In the genomic region with DNA sequence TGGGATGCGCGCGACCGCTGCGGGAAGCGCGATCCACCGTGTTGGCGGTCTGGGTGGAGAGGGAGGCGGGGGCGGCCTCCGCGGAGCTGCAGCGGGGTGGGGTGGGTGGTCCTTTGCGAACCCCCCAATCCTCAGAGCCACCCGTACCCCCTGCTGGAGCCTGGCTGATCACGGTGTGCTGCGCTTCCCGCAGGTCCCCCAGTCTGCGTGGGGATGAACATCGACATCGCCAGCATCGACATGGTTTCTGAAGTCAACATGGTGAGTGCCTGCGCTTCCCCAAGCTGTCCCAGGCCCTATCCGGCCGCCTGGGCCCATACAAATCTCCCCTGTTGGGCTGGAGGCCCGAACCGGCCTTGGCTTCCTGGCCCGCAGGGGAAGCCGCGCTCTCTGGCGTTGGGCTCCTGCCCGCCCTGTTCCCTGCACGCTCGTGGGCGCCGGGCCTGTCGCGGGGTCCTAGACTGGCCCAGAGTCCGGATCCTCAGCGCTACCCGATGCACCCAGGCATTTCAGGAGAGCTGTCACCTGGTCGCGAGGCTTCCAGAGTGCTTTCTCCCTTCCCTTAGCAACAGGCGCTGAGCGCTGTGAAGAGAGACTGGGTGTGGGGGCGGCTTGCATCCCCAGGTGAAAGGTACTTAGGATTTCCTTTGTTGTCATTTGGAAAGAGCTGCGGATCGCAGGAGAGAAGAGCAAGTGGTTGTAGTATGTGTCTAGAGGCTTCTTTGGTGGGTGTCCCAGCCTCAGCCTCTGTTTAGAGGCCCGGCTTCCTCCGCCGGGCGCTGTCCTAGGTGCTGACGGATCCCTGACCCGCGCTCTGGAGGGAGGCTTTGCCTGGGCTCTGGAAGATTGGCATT, we compare ENCODE assay signal across 8 mouse cellular contexts.
A peak's percentile ranks its signal among the peaks of the same experiment; 100 is the strongest.
DNase-seq lines count a peak whose midpoint lies in the region; ATAC-seq and TF ChIP-seq lines count a peak whose summit lies in the region.

No protein-coding gene starts in this region.

- no peak for TF ChIP-seq EP300 in ES-Bruce4 (IDR thresholded peaks at IDR 0.05; ENCODE audit: insufficient read depth, low read depth, low read length)
- no peak for TF ChIP-seq EP300 in heart, postnatal 0 days (IDR thresholded peaks at IDR 0.05; ENCODE audit: low read depth)

- TF ChIP-seq CTCF in ES-Bruce4 (IDR thresholded peaks at IDR 0.05; ENCODE audit: low read depth, low read length), result no peak
- no peak for TF ChIP-seq CTCF in heart, postnatal 0 days (IDR thresholded peaks at IDR 0.05; ENCODE audit: low read depth)

- no peaks in the 10 kb centered on the region for H3K27me3 ChIP-seq in ES-Bruce4 (ENCODE audit: control insufficient read depth, insufficient read depth, low read length, poor library complexity, severe bottlenecking)
- peaks cover 35% of the 10 kb centered on the region for H3K27me3 ChIP-seq in heart, postnatal 0 days (ENCODE audit: control insufficient read depth, insufficient read depth, low read length)

- peak; percentile 59; the same call in 1 of the 2 replicates for ATAC-seq in heart, postnatal 0 days (ENCODE audit: insufficient read depth, low read depth)
- ATAC-seq in activated CD4-positive, CD25-positive, alpha-beta regulatory T cell, adult 4 months, result no peak

- H3K9me3 ChIP-seq in ES-Bruce4 (replicated peaks; ENCODE audit: control insufficient read depth, insufficient read depth, low read length, poor library complexity, severe bottlenecking), result no peaks in the 10 kb centered on the region
- H3K9me3 ChIP-seq in heart, postnatal 0 days (replicated peaks; ENCODE audit: control insufficient read depth, low read length), result no peaks in the 10 kb centered on the region

- peak; percentile 61 to 87 for DNase-seq in adrenal gland, adult (ENCODE audit: inconsistent age in 2 of 2, low spot score in 1 of 2)
- DNase-seq in embryo, embryonic 11.5 days (ENCODE audit: low read depth, low spot score), result peak; percentile 63
- DNase-seq in heart, postnatal 0 days (ENCODE audit: low spot score), result peak; percentile 12
- DNase-seq in kidney, postnatal 36 days, result peak; percentile 35 to 78
- DNase-seq in lung, postnatal 4 days, result peak; percentile 17 to 33
- peak; percentile 63 for DNase-seq in right cerebral cortex, postnatal 10 days (ENCODE audit: low spot score in 2 of 2)

- H3K4me3 ChIP-seq in ES-Bruce4 (ENCODE audit: low read depth, low read length), result peak overlapping the region; percentile 87
- peak overlapping the region; percentile 67 for H3K4me3 ChIP-seq in heart, postnatal 0 days (ENCODE audit: low read depth, low read length)

- no peak overlapping the region for H3K27ac ChIP-seq in ES-Bruce4 (ENCODE audit: insufficient read depth, low read length)
- H3K27ac ChIP-seq in heart, postnatal 0 days (ENCODE audit: low read depth), result no peak overlapping the region

- TF ChIP-seq POLR2A in ES-Bruce4 (IDR thresholded peaks at IDR 0.05; ENCODE audit: insufficient read depth, low read length), result no peak

- no peaks in the 10 kb centered on the region for H3K36me3 ChIP-seq in ES-Bruce4 (ENCODE audit: control insufficient read depth, insufficient read depth, low read length, poor library complexity, severe bottlenecking)
- H3K36me3 ChIP-seq in heart, postnatal 0 days (replicated peaks; ENCODE audit: control insufficient read depth, insufficient read depth, low read length), result no peaks in the 10 kb centered on the region

- H3K9ac ChIP-seq in ES-Bruce4 (ENCODE audit: low read depth, poor library complexity, severe bottlenecking), result peak overlapping the region; percentile 65
- no peak overlapping the region for H3K9ac ChIP-seq in heart, postnatal 0 days (replicated peaks; ENCODE audit: low read depth, low read length)

- H3K4me1 ChIP-seq in ES-Bruce4 (ENCODE audit: control insufficient read depth, insufficient read depth, low read length), result peaks cover 2% of the 10 kb centered on the region
- H3K4me1 ChIP-seq in heart, postnatal 0 days (ENCODE audit: control insufficient read depth, insufficient read depth), result no peaks in the 10 kb centered on the region

- WGBS in heart, postnatal 0 days, result under 1% methylated on average over 56 of the region's 56 CpGs

- H3K4me2 ChIP-seq in heart, postnatal 0 days (ENCODE audit: low read depth, low read length), result peak overlapping the region; percentile 92

Comparison
In these comparisons a context has a peak if more than half of its experiments do, and no peak if none do; other contexts are left out.
1. DNase-seq: peak in every context shown above with its lines; median percentile 74 in adrenal gland, adult; 63 in embryo, embryonic 11.5 days; 63 in right cerebral cortex, postnatal 10 days; 56 in kidney, postnatal 36 days; 25 in lung, postnatal 4 days; 12 in heart, postnatal 0 days.